Mouse (Mus musculus): ENCODE measurements around the gene Sh3gl3. TPM values are rescaled to one million over a fixed set of nuclear protein-coding genes. Genes with fewer than 3 reads are reported as not detected.

Sh3gl3 gene
- total and polyA plus RNA-seq, 3 experiments = not detected

- dilution Hi-C loops (cut with MboI; ENCODE audit: extremely low pct_ligation_motif_present, extremely low pct_unique_long_range_greater_than_20kb, low sequenced_read_pairs) = no loop called here
Observed at GRCm38 (mm10) chr7:82256936-82257335, 83.3 kb downstream of the Sh3gl3 start.

GRCm38 (mm10) chr7:82257530-82257929, 83.9 kb downstream of the Sh3gl3 start:
- Histone ChIP-seq H3K4me2 (ENCODE audit: insufficient read depth, low read depth, poor library complexity, severe bottlenecking) (no peak overlapping the region), H3K9ac (ENCODE audit: insufficient read depth, low read depth) (no peak overlapping the region), H3K36me3 (replicated peaks in 1 of 2; ENCODE audit: control insufficient read depth in 1 of 2, insufficient read depth in 1 of 2, low read length in 1 of 2) (no peaks in the 10 kb centered on the region), H3K27ac (ENCODE audit: insufficient read depth, low read depth) (no peak overlapping the region), H3K4me3 (replicated peaks in 1 of 3; ENCODE audit: low read depth in 2 of 3, low read length in 2 of 3, poor library complexity in 1 of 3) (no peak overlapping the region), H3K4me1 (ENCODE audit: control insufficient read depth in 1 of 2, insufficient read depth in 2 of 2) (peaks cover 0 to 6% of the 10 kb centered on the region in 2 experiments; a peak in 1 of 4 replicates), H3K27me3 (replicated peaks) (no peaks in the 10 kb centered on the region), H3K9me3 (replicated peaks; ENCODE audit: low read length) (no peaks in the 10 kb centered on the region), H3K79me2 (replicated peaks; ENCODE audit: control insufficient read depth, extremely low read depth, insufficient read depth, poor library complexity, severe bottlenecking) (no peaks in the 10 kb centered on the region)
- in situ Hi-C loops (cut with MboI; ENCODE audit: low pct_ligation_motif_present, low pct_unique_long_range_greater_than_20kb, low sequenced_read_pairs) (loop anchor here (25.0 kb wide), 1 partner anchor 470 kb away; the partner anchor contains the start of gene 3110040N11Rik), dilution Hi-C loops (cut with MboI; ENCODE audit: extremely low pct_ligation_motif_present, extremely low pct_unique_long_range_greater_than_20kb, low sequenced_read_pairs) (no loop called here)
- no peak for TF ChIP-seq KAT2A (IDR thresholded peaks at IDR 0.05; ENCODE audit: insufficient replicate concordance, low read length)
- TF ChIP-seq PAX5 (IDR thresholded peaks at IDR 0.05; ENCODE audit: low read length) = no peak
- no peak for TF ChIP-seq HCFC1 (IDR thresholded peaks at IDR 0.05; ENCODE audit: low read depth, low read length)
- TF ChIP-seq E2F4 (IDR thresholded peaks at IDR 0.05; ENCODE audit: insufficient replicate concordance, low read depth, low read length) = no peak
- TF ChIP-seq ZC3H11A (IDR thresholded peaks at IDR 0.05; ENCODE audit: low read depth, low read length) = no peak
- no peak for DNase-seq (ENCODE audit: extremely low read depth)

More at GRCm38 (mm10) chr7:82256936-82257335, 83.3 kb downstream of the Sh3gl3 start:
- H3K4me1 ChIP-seq (ENCODE audit: control insufficient read depth in 1 of 2, insufficient read depth in 2 of 2) = peaks cover 5 to 6% of the 10 kb centered on the region in 2 experiments; a peak in 2 of 4 replicates
- H3K36me3 ChIP-seq (replicated peaks in 1 of 2; ENCODE audit: control insufficient read depth in 1 of 2, insufficient read depth in 1 of 2, low read length in 1 of 2) = no peaks in the 10 kb centered on the region
- H3K4me2 ChIP-seq (ENCODE audit: insufficient read depth, low read depth, poor library complexity, severe bottlenecking) = no peak overlapping the region
- in situ Hi-C loops (cut with MboI; ENCODE audit: low pct_ligation_motif_present, low pct_unique_long_range_greater_than_20kb, low sequenced_read_pairs) = loop anchor here (25.0 kb wide), 1 partner anchor 470 kb away; the partner anchor contains the start of gene 3110040N11Rik
- no peak overlapping the region for H3K4me3 ChIP-seq (replicated peaks in 1 of 3; ENCODE audit: low read depth in 2 of 3, low read length in 2 of 3, poor library complexity in 1 of 3)
- no peak for TF ChIP-seq CHD1 (IDR thresholded peaks at IDR 0.05; ENCODE audit: low read depth, low read length)
- no peak for TF ChIP-seq CTCF (conservative IDR thresholded peaks at IDR 0.05 in 1 of 2, IDR thresholded peaks at IDR 0.05 in 1 of 2; ENCODE audit: low read depth in 2 of 2, low read length in 2 of 2)
- no peak for TF ChIP-seq POLR2AphosphoS2 (IDR thresholded peaks at IDR 0.05; ENCODE audit: low read depth, low read length)
- TF ChIP-seq HCFC1 (IDR thresholded peaks at IDR 0.05; ENCODE audit: low read depth, low read length) = no peak
- TF ChIP-seq JUN (IDR thresholded peaks at IDR 0.05; ENCODE audit: insufficient read depth, low read depth, low read length) = no peak
- TF ChIP-seq NRF1 (IDR thresholded peaks at IDR 0.05; ENCODE audit: low read depth, low read length) = no peak
- TF ChIP-seq PAX5 (IDR thresholded peaks at IDR 0.05; ENCODE audit: low read length) = no peak
- no peak for TF ChIP-seq JUND (conservative IDR thresholded peaks at IDR 0.05; ENCODE audit: low read depth, low read length)
- no peak for TF ChIP-seq USF1 (IDR thresholded peaks at IDR 0.05; ENCODE audit: low read depth, low read length)
- no peak for TF ChIP-seq MAX (IDR thresholded peaks at IDR 0.05; ENCODE audit: low read length)
- TF ChIP-seq MAFK (IDR thresholded peaks at IDR 0.05; ENCODE audit: insufficient replicate concordance, low read length) = no peak
- TF ChIP-seq MYC (IDR thresholded peaks at IDR 0.05; ENCODE audit: low read depth, low read length) = no peak
- no peak for TF ChIP-seq RAD21 (IDR thresholded peaks at IDR 0.05; ENCODE audit: low read depth, low read length)
- TF ChIP-seq ZMIZ1 (IDR thresholded peaks at IDR 0.05; ENCODE audit: low read depth, low read length) = no peak
- no peak for TF ChIP-seq TCF12 (IDR thresholded peaks at IDR 0.05; ENCODE audit: low read depth, low read length)
- TF ChIP-seq KAT2A (IDR thresholded peaks at IDR 0.05; ENCODE audit: insufficient replicate concordance, low read length) = no peak
- H3K27me3 ChIP-seq (replicated peaks) = no peaks in the 10 kb centered on the region
- H3K9me3 ChIP-seq (replicated peaks; ENCODE audit: low read length) = no peaks in the 10 kb centered on the region
- H3K79me2 ChIP-seq (replicated peaks; ENCODE audit: control insufficient read depth, extremely low read depth, insufficient read depth, poor library complexity, severe bottlenecking) = no peaks in the 10 kb centered on the region
- no peak overlapping the region for H3K27ac ChIP-seq (ENCODE audit: insufficient read depth, low read depth)
- no peak overlapping the region for H3K9ac ChIP-seq (ENCODE audit: insufficient read depth, low read depth)
- peak; percentile 44 for DNase-seq (ENCODE audit: extremely low read depth)

Measured in CH12.LX (cell line).